Mouse (Mus musculus): ENCODE measurements around the gene Cfap157. TPM values are rescaled to one million over a fixed set of nuclear protein-coding genes. Genes with fewer than 3 reads are reported as not detected.

Gene Cfap157
- polyA plus RNA-seq, 1 experiment from 2014 or later, result 0.30 TPM

- peaks cover 77% of the 10 kb centered on the region for H3K36me3 ChIP-seq (ENCODE audit: control insufficient read depth, insufficient read depth, low read length)
- no peak overlapping the region for H3K4me2 ChIP-seq (ENCODE audit: low read length)
- ATAC-seq (no peak), DNase-seq (ENCODE audit: low spot score) (no peak)
- H3K9ac ChIP-seq (ENCODE audit: low read length), result no peak overlapping the region
- H3K27ac ChIP-seq (ENCODE audit: low read depth, low read length), result no peak overlapping the region
- H3K9me3 ChIP-seq (replicated peaks; ENCODE audit: control insufficient read depth, low read length), result no peaks in the 10 kb centered on the region
- H3K4me1 ChIP-seq (ENCODE audit: control insufficient read depth, insufficient read depth, low read length), result 0 out of 2 replicates have a peak, but pooled peaks cover 12% of the 10 kb centered on the region
- H3K4me3 ChIP-seq (ENCODE audit: low read depth, low read length), result no peak overlapping the region
- H3K27me3 ChIP-seq (replicated peaks; ENCODE audit: control insufficient read depth, insufficient read depth, low read length), result no peaks in the 10 kb centered on the region
- WGBS, result 78% methylated on average over 7 of the region's 7 CpGs
These were observed 34.0 kb downstream of the Cfap157 start for GRCm38 (mm10) chr2:32750199-32750598.

- no peak overlapping the region for H3K4me2 ChIP-seq (ENCODE audit: low read length)
- no peak overlapping the region for H3K27ac ChIP-seq (ENCODE audit: low read depth, low read length)
- H3K9me3 ChIP-seq (replicated peaks; ENCODE audit: control insufficient read depth, low read length), result no peaks in the 10 kb centered on the region
- no peaks in the 10 kb centered on the region for H3K27me3 ChIP-seq (replicated peaks; ENCODE audit: control insufficient read depth, insufficient read depth, low read length)
- no peak overlapping the region for H3K4me3 ChIP-seq (ENCODE audit: low read depth, low read length)
- 87% methylated on average over 16 of the region's 16 CpGs for WGBS
- H3K9ac ChIP-seq (ENCODE audit: low read length), result no peak overlapping the region
- H3K36me3 ChIP-seq (ENCODE audit: control insufficient read depth, insufficient read depth, low read length), result peaks cover 72% of the 10 kb centered on the region
- 0 out of 2 replicates have a peak, but pooled peaks cover 12% of the 10 kb centered on the region for H3K4me1 ChIP-seq (ENCODE audit: control insufficient read depth, insufficient read depth, low read length)
- ATAC-seq (no peak), DNase-seq (ENCODE audit: low spot score) (no peak)
These were observed 35.1 kb downstream of the Cfap157 start for GRCm38 (mm10) chr2:32749082-32749481.

- Histone ChIP-seq H3K27me3 (replicated peaks; ENCODE audit: control insufficient read depth, insufficient read depth, low read length) (no peaks in the 10 kb centered on the region), H3K9ac (ENCODE audit: low read length) (no peak overlapping the region), H3K4me3 (ENCODE audit: low read depth, low read length) (no peak overlapping the region), H3K27ac (ENCODE audit: low read depth, low read length) (no peak overlapping the region), H3K4me2 (ENCODE audit: low read length) (no peak overlapping the region), H3K4me1 (ENCODE audit: control insufficient read depth, insufficient read depth, low read length) (no peaks in the 10 kb centered on the region), H3K9me3 (replicated peaks; ENCODE audit: control insufficient read depth, low read length) (no peaks in the 10 kb centered on the region), H3K36me3 (ENCODE audit: control insufficient read depth, insufficient read depth, low read length) (peaks cover 43% of the 10 kb centered on the region)
- ATAC-seq (no peak), DNase-seq (ENCODE audit: low spot score) (no peak)
- 72% methylated on average over 15 of the region's 15 CpGs for WGBS
These were observed 39.8 kb downstream of the Cfap157 start for GRCm38 (mm10) chr2:32744272-32744982.

GRCm38 (mm10) chr2:32742173-32742531 lies 42.1 kb downstream of the Cfap157 start:
- no peaks in the 10 kb centered on the region for H3K4me1 ChIP-seq (ENCODE audit: control insufficient read depth, insufficient read depth, low read length)
- ATAC-seq, result peak; percentile 94
- no peaks in the 10 kb centered on the region for H3K27me3 ChIP-seq (replicated peaks; ENCODE audit: control insufficient read depth, insufficient read depth, low read length)
- DNase-seq (ENCODE audit: low spot score), result peak; percentile 94
- H3K36me3 ChIP-seq (ENCODE audit: control insufficient read depth, insufficient read depth, low read length), result peaks cover 24% of the 10 kb centered on the region
- H3K4me2 ChIP-seq (ENCODE audit: low read length), result peak overlapping the region; percentile 97
- H3K27ac ChIP-seq (ENCODE audit: low read depth, low read length), result peak overlapping the region; percentile 80
- H3K4me3 ChIP-seq (ENCODE audit: low read depth, low read length), result peak overlapping the region; percentile 79
- H3K9me3 ChIP-seq (replicated peaks; ENCODE audit: control insufficient read depth, low read length), result no peaks in the 10 kb centered on the region
- WGBS, result 0% methylated on average over 18 of the region's 18 CpGs
- peak overlapping the region; percentile 84 for H3K9ac ChIP-seq (ENCODE audit: low read length)

GRCm38 (mm10) chr2:32741273-32742172 lies 42.7 kb downstream of the Cfap157 start:
- Histone ChIP-seq H3K27ac (ENCODE audit: low read depth, low read length) (peak overlapping the region; percentile 80), H3K4me1 (ENCODE audit: control insufficient read depth, insufficient read depth, low read length) (no peaks in the 10 kb centered on the region), H3K27me3 (replicated peaks; ENCODE audit: control insufficient read depth, insufficient read depth, low read length) (no peaks in the 10 kb centered on the region), H3K4me2 (ENCODE audit: low read length) (peak overlapping the region; percentile 97), H3K4me3 (ENCODE audit: low read depth, low read length) (peak overlapping the region; percentile 79), H3K36me3 (ENCODE audit: control insufficient read depth, insufficient read depth, low read length) (peaks cover 19% of the 10 kb centered on the region), H3K9me3 (replicated peaks; ENCODE audit: control insufficient read depth, low read length) (no peaks in the 10 kb centered on the region), H3K9ac (ENCODE audit: low read length) (peak overlapping the region; percentile 84)
- DNase-seq (ENCODE audit: low spot score), result peak; percentile 82
- peak; percentile 69 for ATAC-seq
- 2% methylated on average over 45 of the region's 58 CpGs for WGBS

- peak within 1 kb of the TSS; percentile 80 for H3K27ac ChIP-seq (ENCODE audit: low read depth, low read length)
- ATAC-seq (peak; percentile 1; the same call in 1 of the 2 replicates), DNase-seq (ENCODE audit: low spot score) (no peak)
- H3K9ac ChIP-seq (ENCODE audit: low read length), result peak within 1 kb of the TSS; percentile 84
- peaks cover 13% of the 10 kb centered on the region for H3K36me3 ChIP-seq (ENCODE audit: control insufficient read depth, insufficient read depth, low read length)
- no peaks in the 10 kb centered on the region for H3K27me3 ChIP-seq (replicated peaks; ENCODE audit: control insufficient read depth, insufficient read depth, low read length)
- peak within 1 kb of the TSS; percentile 79 for H3K4me3 ChIP-seq (ENCODE audit: low read depth, low read length)
- WGBS, result 6% methylated on average over 11 of the region's 11 CpGs
- peak within 1 kb of the TSS; percentile 97 for H3K4me2 ChIP-seq (ENCODE audit: low read length)
- no peaks in the 10 kb centered on the region for H3K4me1 ChIP-seq (ENCODE audit: control insufficient read depth, insufficient read depth, low read length)
- no peaks in the 10 kb centered on the region for H3K9me3 ChIP-seq (replicated peaks; ENCODE audit: control insufficient read depth, low read length)
These were observed 43.3 kb downstream of the Cfap157 start, which contains the start of gene 6330409D20Rik for GRCm38 (mm10) chr2:32740916-32741272. 6330409D20Rik (minus strand) TSS chr2:32741016.

GRCm38 (mm10) chr2:32739311-32739710 lies 44.9 kb downstream of the Cfap157 start:
- no peaks in the 10 kb centered on the region for H3K9me3 ChIP-seq (replicated peaks; ENCODE audit: control insufficient read depth, low read length)
- WGBS, result 74% methylated on average over 4 of the region's 4 CpGs
- ATAC-seq, result no peak
- no peak overlapping the region; the same call in 1 of the 2 replicates for H3K27ac ChIP-seq (ENCODE audit: low read depth, low read length)
- no peaks in the 10 kb centered on the region for H3K36me3 ChIP-seq (ENCODE audit: control insufficient read depth, insufficient read depth, low read length)
- no peaks in the 10 kb centered on the region for H3K27me3 ChIP-seq (replicated peaks; ENCODE audit: control insufficient read depth, insufficient read depth, low read length)
- H3K4me2 ChIP-seq (ENCODE audit: low read length), result no peak overlapping the region
- DNase-seq (ENCODE audit: low spot score), result no peak
- H3K4me3 ChIP-seq (ENCODE audit: low read depth, low read length), result no peak overlapping the region
- H3K4me1 ChIP-seq (ENCODE audit: control insufficient read depth, insufficient read depth, low read length), result no peaks in the 10 kb centered on the region
- H3K9ac ChIP-seq (ENCODE audit: low read length), result no peak overlapping the region

- Histone ChIP-seq H3K9me3 (replicated peaks; ENCODE audit: control insufficient read depth, low read length) (no peaks in the 10 kb centered on the region), H3K9ac (ENCODE audit: low read length) (no peak overlapping the region), H3K4me1 (ENCODE audit: control insufficient read depth, insufficient read depth, low read length) (no peaks in the 10 kb centered on the region), H3K36me3 (ENCODE audit: control insufficient read depth, insufficient read depth, low read length) (no peaks in the 10 kb centered on the region), H3K4me2 (ENCODE audit: low read length) (no peak overlapping the region), H3K27ac (ENCODE audit: low read depth, low read length) (no peak overlapping the region), H3K4me3 (ENCODE audit: low read depth, low read length) (no peak overlapping the region), H3K27me3 (replicated peaks; ENCODE audit: control insufficient read depth, insufficient read depth, low read length) (no peaks in the 10 kb centered on the region)
- DNase-seq (ENCODE audit: low spot score) (no peak), ATAC-seq (no peak)
- WGBS, result 49% methylated on average over 6 of the region's 6 CpGs
These were observed 47.2 kb downstream of the Cfap157 start for GRCm38 (mm10) chr2:32737008-32737407.

All from forebrain, embryonic 14.5 days (tissue).